Mouse (Mus musculus) thymus, postnatal 25 days (tissue): Measurements from ENCODE around the gene Plekhs1.
"Not testable (repeated sequence)": the region's sequence is repeated elsewhere in the genome, so short reads cannot be mapped to it uniquely, and the experiment has no call there.

Source experiments
- DNase-seq: peaks from one replicate; pipeline ENCODE4 v3.0.0; 2022

The Plekhs1 gene

GRCm38 (mm10) chr19:56459154-56460050 lies 2.0 kb upstream of the Plekhs1 start:
- no peak for DNase-seq

- no peak for DNase-seq
Measured at GRCm38 (mm10) chr19:56460241-56460640, 1.2 kb upstream of the Plekhs1 start.

- no peak for DNase-seq
Measured at GRCm38 (mm10) chr19:56462786-56463185, 1.3 kb downstream of the Plekhs1 start.

- DNase-seq, result no peak
Measured at GRCm38 (mm10) chr19:56466486-56466885, 5.0 kb downstream of the Plekhs1 start.

GRCm38 (mm10) chr19:56470286-56471020 lies 9.0 kb downstream of the Plekhs1 start:
- no peak for DNase-seq

GRCm38 (mm10) chr19:56471934-56472333 lies 10.5 kb downstream of the Plekhs1 start:
- DNase-seq, result no peak

- peak; percentile 5 for DNase-seq
Measured at GRCm38 (mm10) chr19:56474869-56475550, 13.6 kb downstream of the Plekhs1 start.

GRCm38 (mm10) chr19:56476546-56476945 lies 15.1 kb downstream of the Plekhs1 start:
- no peak for DNase-seq

- DNase-seq, result no peak
Measured at GRCm38 (mm10) chr19:56477253-56477652, 15.8 kb downstream of the Plekhs1 start.

- no peak for DNase-seq
Measured at GRCm38 (mm10) chr19:56477832-56478231, 16.4 kb downstream of the Plekhs1 start.

GRCm38 (mm10) chr19:56484630-56485375 lies 23.4 kb downstream of the Plekhs1 start:
- no peak for DNase-seq

- no peak for DNase-seq
Measured at GRCm38 (mm10) chr19:56485376-56486271, 24.2 kb downstream of the Plekhs1 start.

GRCm38 (mm10) chr19:56486926-56487325 lies 25.5 kb downstream of the Plekhs1 start:
- no peak for DNase-seq

GRCm38 (mm10) chr19:56487339-56487738 lies 25.9 kb downstream of the Plekhs1 start:
- no peak for DNase-seq

- no peak for DNase-seq
Measured at GRCm38 (mm10) chr19:56489601-56490000, 28.2 kb downstream of the Plekhs1 start.

- DNase-seq, result not testable (repeated sequence)
Measured at GRCm38 (mm10) chr19:56494157-56494556, 32.7 kb downstream of the Plekhs1 start.

GRCm38 (mm10) chr19:56503069-56503468 lies 41.6 kb downstream of the Plekhs1 start:
- not testable (repeated sequence) for DNase-seq

- DNase-seq, result not testable (repeated sequence)
Measured at GRCm38 (mm10) chr19:56503525-56503924, 42.1 kb downstream of the Plekhs1 start.

- not testable (repeated sequence) for DNase-seq
Measured at GRCm38 (mm10) chr19:56511207-56511606, 49.8 kb downstream of the Plekhs1 start.

- DNase-seq, result not testable (repeated sequence)
Measured at GRCm38 (mm10) chr19:56513527-56513926, 52.1 kb downstream of the Plekhs1 start.

GRCm38 (mm10) chr19:56519408-56519807 lies 58.0 kb downstream of the Plekhs1 start:
- not testable (repeated sequence) for DNase-seq
